Mouse (Mus musculus) telencephalon, adult 2 months (tissue): ENCODE measurements around the gene Galnt13.
"Not testable (repeated sequence)": the region's sequence is repeated elsewhere in the genome, so short reads cannot be mapped to it uniquely, and the experiment has no call there.

Experiments used
- DNase-seq: peaks from one replicate; pipeline ENCODE4 v3.0.0-alpha.2; 2011; ENCODE audit warnings: low read depth, low spot score

Galnt13 gene

DNA sequence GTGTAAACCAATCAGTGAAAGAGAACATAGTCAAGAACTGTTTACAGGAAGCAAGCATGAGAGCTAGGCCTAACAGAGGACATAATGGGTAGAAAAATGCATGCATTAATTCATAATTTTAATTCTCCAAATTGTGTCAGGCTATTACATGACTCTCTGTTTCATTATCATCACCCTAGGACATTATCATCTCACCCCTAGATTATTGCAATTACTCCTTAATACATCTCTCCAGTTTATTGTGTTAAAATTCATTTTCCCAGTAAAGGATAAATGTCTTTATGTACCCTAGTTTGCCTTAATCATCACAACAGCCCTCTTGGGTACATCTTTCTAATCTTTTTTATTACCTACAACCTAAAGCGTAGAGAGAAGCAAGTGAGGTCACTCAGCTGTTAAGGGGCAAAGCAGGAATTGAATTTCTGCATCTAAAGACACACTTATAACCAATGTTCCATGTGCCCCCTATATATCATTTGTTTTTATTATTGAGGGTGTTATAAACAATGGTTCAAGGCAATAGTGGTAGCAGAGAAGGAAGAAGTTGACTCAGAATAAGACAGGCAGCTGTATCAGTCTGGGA is 479.1 kb downstream of the Galnt13 start:
- no peak for DNase-seq

DNA sequence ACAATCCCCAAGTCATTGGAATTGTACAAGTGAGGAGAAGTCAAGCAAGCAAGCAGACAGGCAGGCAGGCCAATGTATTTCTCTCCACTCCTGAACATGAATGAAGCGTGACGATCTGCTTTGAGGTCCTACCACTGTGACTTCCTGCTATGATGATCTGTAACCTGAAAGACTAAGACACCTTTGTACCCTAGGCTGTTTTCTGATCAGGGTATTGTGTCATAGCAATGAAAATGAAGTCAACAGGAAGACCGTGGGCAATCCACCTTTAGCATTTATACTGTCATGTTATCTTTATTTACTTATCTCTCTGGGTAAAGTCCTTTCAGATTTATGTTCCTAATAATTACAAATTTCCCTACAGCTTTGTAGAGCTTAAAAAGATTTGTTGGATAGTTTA is 500.3 kb downstream of the Galnt13 start:
- no peak for DNase-seq

DNA sequence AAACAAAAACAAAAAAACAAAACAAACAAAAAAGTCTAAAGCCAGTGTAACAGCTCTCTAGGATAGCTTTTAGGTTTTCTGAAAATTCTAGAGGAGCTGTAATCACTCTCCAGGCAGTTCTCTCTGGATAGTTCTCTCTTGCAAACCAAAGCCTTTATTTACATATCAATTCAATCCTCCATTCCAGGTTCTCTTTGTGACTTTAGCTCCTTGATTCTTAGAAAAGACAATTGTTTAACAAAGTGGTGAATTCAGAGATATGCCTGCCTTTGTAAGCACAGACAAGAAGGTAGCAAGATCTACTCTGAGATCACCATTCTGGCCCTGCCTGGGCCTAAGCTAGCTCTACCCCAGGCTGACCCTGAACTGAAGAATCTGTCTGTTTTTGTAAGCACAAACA is 501.2 kb downstream of the Galnt13 start:
- no peak for DNase-seq

DNA sequence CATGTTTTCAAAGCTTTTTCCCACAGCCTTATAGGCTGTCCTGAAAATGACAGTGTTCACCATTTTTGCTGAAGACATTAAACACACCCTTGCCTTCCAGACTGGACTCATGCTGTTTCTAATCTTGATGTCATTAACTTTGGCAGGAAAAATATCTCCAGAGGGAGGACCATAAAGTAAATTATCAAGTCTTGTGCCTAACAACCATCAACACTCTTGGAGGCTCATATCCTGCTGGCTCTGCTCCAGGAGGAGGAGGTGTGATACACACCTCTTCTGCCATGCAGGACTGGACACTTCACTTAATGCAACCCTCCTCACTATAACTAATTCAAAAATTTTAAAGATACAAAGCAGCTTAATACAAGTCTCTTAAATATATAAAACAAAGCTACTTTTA is 502.0 kb downstream of the Galnt13 start:
- no peak for DNase-seq

DNA sequence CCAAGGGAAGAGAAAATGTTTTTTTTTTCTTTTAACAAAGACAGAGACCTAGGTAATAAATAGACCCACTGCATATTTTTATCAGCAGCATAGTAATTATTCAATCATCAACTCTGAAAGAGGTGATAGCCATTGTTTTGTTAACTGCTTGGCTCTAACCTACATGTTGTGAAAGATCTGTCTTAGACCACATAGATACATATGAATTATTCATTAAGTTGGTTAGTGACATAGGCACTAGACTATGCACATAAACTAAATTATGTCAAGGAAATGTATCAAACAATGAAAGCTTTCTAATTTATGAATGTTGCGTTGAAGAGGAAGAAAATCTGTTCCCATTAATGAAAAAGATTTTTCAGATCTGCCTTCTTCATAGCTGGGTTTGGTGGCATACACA is 507.3 kb downstream of the Galnt13 start:
- no peak for DNase-seq

DNA sequence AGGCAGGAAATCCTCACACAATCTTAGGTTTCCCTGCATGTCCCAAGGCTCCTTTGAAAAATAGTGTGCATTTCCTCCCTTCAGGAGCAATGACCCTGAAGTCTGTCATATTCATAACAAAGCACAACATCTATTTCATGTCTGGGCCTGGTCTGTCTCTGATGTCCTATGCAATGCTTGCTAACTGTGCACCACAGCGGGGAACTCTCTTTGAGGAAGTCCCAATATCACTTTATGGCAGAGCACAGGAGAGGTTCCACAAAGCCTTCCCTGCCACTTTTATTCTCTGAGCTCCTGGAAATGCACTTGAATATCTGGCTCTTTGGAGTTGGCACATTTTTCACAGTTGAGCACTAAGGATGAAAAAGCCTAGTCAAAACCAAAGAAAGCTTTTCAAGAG is 547.7 kb downstream of the Galnt13 start:
- no peak for DNase-seq

DNA sequence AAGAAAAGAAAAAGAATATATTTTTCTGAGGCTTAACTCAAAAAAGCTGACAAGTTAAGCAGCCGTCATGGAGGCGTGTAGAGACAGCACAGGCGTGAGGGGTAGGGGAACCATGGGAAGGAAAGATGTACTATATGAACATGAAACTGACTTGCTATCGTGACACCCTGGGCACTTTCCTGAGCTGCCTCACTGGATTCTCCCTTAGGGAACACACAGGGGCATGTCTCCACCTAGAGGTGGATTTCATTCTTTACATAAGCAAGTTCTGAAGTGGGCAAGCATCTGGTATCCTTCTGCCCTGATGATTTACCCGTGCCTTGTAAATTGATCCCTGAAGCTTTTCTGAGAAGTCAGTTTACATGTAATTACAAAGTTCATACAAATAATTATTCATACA is 586.4 kb downstream of the Galnt13 start:
- not testable (repeated sequence) for DNase-seq

DNA sequence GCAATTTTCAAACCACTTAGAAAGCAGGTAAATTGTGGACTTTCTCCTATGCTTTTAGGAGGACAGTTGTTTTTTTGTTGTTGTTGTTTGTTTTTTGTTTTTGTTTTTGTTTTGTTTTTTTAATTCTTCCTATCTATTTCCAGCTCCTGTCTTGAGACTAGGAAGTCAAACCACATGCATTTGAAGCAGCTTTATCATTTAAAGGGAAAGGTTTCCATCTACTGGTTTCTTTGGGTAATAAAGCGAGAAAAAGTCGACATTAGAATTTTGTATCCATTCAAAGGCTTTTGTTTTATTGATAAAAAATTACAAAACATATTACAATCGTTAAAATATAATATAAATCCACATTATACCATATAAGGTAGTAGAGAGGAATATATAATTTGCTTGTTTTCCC is 598.5 kb downstream of the Galnt13 start:
- no peak for DNase-seq

DNA sequence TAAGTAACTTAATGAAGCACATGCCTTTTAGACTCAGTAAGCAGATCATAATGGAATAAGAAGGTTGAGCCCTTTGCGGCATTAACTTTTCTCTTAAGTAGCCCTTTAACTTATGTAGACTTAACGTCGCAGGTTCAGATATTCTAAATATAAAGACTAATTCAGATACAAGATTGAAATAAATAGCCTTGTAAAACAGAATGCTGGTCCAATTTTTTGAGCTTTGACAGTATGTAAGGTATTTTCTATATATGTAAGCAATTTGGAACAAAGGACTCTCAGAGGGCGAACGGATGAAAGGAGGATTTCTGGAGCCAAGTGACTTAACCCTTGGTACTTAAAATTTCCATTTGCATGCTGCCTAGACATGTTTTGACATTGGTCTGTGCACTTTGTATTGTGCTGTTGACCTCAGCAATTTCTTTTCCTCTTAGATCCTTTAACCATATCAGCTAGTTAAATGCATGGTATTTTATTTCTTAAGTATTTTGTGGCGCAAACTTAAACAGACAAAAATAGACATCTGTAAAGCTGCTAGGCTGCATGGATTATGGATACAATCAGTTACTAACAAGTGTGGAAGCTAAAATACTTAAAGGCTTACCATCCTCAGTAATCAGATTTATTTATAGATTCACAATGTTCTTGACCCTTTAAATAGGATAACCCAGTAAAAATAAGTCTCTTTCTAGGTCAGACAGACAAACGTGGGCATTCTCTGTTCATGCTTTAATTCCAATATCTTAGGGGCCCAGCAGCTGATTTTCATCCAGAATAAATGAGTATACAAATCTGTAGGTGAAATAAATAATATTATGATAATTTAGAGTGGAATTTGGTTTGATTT is 629.6 kb downstream of the Galnt13 start:
- DNase-seq, result no peak

DNA sequence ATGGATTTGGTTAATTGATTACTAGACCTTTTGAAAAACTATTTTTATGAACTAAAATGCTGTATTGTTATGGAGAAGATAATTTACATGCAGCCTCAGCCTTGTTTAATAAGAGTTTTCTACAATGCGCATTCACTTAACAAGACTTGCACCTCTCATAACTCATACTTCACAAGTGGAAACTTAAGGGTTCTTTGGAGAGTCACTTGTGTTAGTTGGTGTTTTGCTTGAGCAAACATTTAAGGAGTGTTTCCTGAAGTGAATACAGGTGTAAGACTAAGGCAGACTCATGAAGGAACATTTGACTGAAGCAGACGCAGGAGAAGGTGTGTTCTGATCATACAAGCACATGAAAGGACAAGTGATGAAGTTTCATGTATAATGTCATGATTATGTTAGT is 649.5 kb downstream of the Galnt13 start:
- DNase-seq, result no peak

DNA sequence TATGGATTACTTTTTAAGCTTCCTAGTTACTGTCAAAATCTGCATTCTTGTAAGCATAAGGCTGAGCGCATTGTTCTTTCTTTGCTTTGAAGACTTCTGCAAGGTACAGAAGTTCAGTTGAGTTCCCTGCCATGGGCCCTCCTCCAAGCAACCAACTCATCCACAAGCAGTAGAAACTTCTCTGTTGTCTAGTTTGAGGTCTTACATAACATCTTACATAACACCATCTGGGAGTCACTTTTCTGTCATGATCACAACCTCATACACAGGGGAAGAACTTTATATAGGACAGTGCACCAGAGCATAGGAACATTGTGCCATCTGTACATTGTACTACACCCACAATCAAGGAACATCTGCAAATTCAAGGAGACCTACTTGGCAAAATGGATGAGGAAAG is 651.9 kb downstream of the Galnt13 start:
- peak; percentile 34 for DNase-seq

DNA sequence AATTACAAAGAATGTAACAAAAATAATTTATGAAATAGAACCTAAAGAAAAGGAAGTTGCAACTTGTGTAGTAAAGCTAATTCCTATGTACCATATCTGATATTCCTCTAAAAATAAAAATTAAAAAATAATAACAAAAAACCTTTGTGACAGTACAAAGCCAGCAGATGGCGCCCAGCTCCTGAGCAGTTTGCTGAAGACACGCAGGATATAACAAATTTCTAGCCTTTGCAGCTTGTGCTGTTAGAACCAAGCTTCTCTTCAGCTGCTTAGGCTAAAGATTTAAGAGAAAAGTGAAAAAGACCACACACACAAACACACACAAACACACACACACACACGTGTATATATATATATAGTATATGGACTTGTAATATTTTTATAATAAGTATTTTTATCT is 654.2 kb downstream of the Galnt13 start:
- peak; percentile 35 for DNase-seq

DNA sequence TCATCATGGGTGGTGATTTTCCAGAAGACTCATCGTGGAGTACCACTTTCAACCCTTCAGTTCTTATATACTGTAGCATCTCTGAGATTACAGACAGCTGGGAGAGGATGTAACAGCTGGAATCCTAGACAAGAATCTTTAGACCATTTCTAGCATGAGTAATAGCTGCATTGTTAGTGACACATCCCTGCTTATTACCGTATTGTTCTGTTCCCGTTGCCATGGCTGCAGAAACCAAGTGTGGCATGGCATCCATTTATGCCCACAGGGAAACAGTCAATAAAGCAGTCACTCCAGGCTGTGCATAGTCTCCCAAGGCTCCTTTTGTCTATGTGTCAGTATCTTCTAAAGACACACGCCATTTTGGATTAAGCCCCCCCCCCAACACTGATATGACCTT is 655.4 kb downstream of the Galnt13 start:
- peak; percentile 5 for DNase-seq

DNA sequence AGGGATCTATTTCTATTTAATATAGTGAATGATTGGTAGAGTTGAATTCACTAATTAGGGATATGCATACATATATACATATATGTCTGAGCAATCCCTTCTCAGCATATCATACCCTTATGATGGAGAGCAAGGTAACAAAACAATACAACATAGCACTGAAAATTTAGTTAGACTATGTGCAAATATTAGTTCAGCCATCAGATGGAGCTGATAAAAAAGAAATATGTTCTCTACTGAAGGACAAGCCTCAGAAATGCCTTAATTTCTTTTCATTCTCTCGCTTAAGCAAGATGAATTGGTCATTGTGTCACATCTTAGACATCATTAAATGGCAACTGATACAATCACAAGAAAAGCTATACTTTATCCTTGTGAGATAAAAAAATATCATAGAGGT is 663.0 kb downstream of the Galnt13 start:
- no peak for DNase-seq

DNA sequence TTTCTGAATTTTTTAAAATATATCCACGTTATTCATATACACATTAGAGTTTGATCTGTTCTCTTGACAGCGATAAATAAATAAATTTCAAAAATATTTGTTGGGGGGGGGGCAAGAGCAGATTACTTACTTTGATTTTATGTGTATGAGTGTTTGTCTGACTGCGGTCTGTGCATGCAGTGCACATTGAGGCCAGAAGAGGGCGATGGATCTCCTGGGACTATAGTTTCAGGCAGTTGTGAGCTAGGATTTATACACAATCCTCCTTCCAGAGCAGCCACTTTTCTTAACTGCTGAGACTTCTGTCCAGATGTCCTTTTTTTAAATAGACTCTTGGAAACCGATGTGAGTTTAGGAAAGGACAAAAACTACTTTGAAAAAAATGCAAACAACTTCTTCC is 665.2 kb downstream of the Galnt13 start:
- DNase-seq, result no peak

DNA sequence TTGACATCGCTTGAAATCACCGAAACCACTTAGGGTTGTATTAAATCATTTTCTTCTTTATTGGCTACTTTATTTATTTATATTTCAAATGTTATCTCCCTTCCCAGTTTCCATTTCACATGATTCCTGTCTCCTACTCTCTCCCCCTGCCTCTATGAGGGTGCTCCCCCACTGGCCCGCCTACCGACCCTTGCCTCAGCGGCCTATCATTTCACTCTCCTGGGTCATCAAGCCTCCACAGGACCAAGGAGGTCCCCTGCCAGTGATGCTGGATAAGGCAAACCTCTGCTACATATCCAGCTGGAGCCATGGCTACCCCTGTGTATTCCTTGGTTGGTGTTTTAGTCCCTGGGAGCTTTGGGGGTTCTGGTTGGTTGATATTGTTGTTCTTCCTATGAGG is 667.4 kb downstream of the Galnt13 start:
- no peak for DNase-seq

DNA sequence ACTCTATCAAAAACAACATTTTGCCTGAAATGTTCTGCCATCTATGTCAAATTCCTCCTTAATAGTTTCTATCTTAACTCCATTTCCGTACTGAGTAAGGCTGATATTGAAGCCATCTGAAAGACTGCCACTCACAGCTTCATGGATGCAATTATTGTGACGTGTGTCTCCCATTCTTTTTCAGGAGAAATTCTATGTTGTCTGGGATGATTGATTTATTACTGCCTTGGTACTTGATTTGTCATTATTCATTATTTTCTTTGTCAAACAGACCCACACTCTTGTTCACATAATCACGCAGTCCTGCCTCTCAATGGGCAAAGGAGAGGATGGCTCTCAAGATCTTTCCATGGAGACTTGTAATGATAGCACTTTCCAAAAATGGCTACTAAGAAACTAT is 671.7 kb downstream of the Galnt13 start:
- no peak for DNase-seq

DNA sequence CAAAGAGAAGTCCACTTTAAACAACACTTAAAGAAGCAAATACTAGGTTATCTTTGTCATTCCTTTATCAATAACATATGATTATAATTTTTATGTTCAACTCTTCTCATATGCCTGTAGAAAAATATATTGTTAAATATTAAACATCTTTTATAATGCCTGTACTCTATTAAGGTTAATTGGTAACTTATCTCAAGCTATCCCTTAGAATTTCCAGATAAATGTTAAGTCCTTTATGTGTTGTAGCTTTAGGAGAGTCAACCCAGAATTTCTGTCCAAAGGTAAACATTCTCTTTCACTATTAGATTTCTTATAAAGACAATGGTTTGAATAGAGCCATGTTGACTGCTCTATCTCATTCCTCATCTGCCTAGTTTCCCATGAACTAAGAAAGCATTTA is 717.0 kb downstream of the Galnt13 start:
- DNase-seq, result no peak

DNA sequence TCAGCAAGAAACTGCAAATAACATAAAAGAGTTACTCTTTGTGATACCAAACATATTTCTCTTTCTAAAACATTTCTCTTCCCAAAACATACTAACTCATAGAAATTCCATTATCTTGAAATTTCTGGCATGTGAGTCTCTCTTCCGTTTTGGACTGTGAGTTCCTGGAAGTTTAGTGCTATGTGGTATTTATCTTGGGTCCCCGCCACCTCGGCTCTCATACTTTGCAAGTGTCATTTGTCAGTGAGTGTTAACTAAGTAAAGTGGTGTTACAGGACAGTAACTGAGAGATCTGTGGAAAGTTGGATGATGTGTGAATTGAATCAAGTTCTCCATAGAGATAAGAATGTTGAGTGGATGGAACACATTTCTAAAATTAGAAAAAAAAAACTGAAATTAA is 728.7 kb downstream of the Galnt13 start:
- no peak for DNase-seq
